Comparison of ENCODE assay signal across 13 mouse cellular contexts in the genomic region with DNA sequence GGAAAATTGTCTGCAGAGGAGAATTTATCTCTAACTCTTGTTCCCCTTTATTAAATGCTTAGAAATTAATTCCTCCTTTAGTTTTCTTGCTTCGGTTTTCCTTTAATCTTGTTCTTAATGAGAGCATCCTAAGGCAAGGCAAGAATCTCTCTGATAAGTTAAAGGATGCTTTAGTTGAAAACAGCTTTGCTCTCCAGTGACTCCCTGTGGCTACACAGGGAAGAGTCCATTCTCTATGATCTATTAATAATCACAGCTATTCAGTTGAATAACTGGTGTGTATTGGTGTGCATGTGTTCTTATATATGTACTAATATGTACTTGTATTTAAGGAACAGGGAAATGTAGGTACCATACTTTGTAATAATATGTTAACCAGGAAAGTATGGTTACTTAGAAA. TPM values are rescaled to one million over a fixed set of nuclear protein-coding genes. Genes with fewer than 3 reads are reported as not detected.
DNase-seq lines count a peak whose midpoint lies in the region; ATAC-seq and TF ChIP-seq lines count a peak whose summit lies in the region.
"Had no signal": no experiment of that assay in that cellular context is flagged by ENCODE, and none has a peak within 500 bp of the region (broad histone marks: within the 10 kb centered on the region; RNA-seq: fewer than 3 reads in every experiment).

No protein-coding gene starts in this region.

- H3K9me3 ChIP-seq in forebrain, embryonic 16.5 days (ENCODE audit: control insufficient read depth, low read length): no peaks in the 10 kb centered on the region
- H3K9me3 ChIP-seq in forebrain, embryonic 10.5 days: no peaks in the 10 kb centered on the region
- no peaks in the 10 kb centered on the region for H3K9me3 ChIP-seq in lung, embryonic 14.5 days (ENCODE audit: low read depth, low read length)
- H3K9me3 ChIP-seq: heart, embryonic 10.5 days had no signal

- DNase-seq in forebrain, embryonic 10.5 days (ENCODE audit: extremely low spot score, low spot score): no peak
- DNase-seq in lung, embryonic 14.5 days: peak; percentile 27
- no peak for DNase-seq in lung, postnatal 36 days
- DNase-seq in brain, embryonic 14.5 days (ENCODE audit: low read depth): peak; percentile 54
- peak; percentile 47 for DNase-seq in retina, embryonic 14.5 days (ENCODE audit: low spot score)
- DNase-seq in gastrocnemius, adult 2 months: no peak
- DNase-seq in cerebellum, adult 2 months: no peak
- DNase-seq: cerebellum, postnatal 36 days; lung, adult 2 months had no signal

- intact Hi-C loops in gastrocnemius, adult 2 months (cut with DNase I): no loop called here

- no peak overlapping the region for H3K4me2 ChIP-seq in forebrain, embryonic 16.5 days (ENCODE audit: low read length)
- no peak overlapping the region for H3K4me2 ChIP-seq in lung, embryonic 14.5 days

- H3K4me1 ChIP-seq in forebrain, embryonic 16.5 days (replicated peaks; ENCODE audit: control insufficient read depth, insufficient read depth, low read length): no peaks in the 10 kb centered on the region
- H3K4me1 ChIP-seq in forebrain, embryonic 10.5 days: no peaks in the 10 kb centered on the region
- no peaks in the 10 kb centered on the region for H3K4me1 ChIP-seq in lung, embryonic 14.5 days (ENCODE audit: insufficient read depth)
- H3K4me1 ChIP-seq in cerebellum, adult 2 months (ENCODE audit: control insufficient read depth, insufficient read depth, low read length): no peaks in the 10 kb centered on the region
- H3K4me1 ChIP-seq: heart, embryonic 10.5 days had no signal

- H3K27me3 ChIP-seq in forebrain, embryonic 16.5 days (replicated peaks; ENCODE audit: control insufficient read depth, insufficient read depth, low read length): no peaks in the 10 kb centered on the region
- no peaks in the 10 kb centered on the region for H3K27me3 ChIP-seq in forebrain, embryonic 10.5 days (ENCODE audit: poor library complexity, severe bottlenecking)
- no peaks in the 10 kb centered on the region for H3K27me3 ChIP-seq in lung, embryonic 14.5 days (ENCODE audit: insufficient read depth, low read length)
- no peaks in the 10 kb centered on the region for H3K27me3 ChIP-seq in cerebellum, adult 2 months (ENCODE audit: control insufficient read depth, insufficient read depth, low read length)

- ATAC-seq in forebrain, embryonic 16.5 days: peak; percentile 52; the same call in 1 of the 2 replicates
- ATAC-seq in lung, embryonic 14.5 days (ENCODE audit: insufficient read depth): no peak
- ATAC-seq: CD4-positive, CD25-positive, alpha-beta regulatory T cell, adult 4 months; inflammation-experienced regulatory T-cells, adult 6 months had no signal

- no peak overlapping the region for H3K9ac ChIP-seq in forebrain, embryonic 16.5 days (replicated peaks; ENCODE audit: low read depth, low read length)
- H3K9ac ChIP-seq in lung, embryonic 14.5 days: no peak overlapping the region

- H3K4me3 ChIP-seq in forebrain, embryonic 16.5 days (replicated peaks; ENCODE audit: low read length): no peak overlapping the region
- no peak overlapping the region for H3K4me3 ChIP-seq in forebrain, embryonic 10.5 days
- H3K4me3 ChIP-seq in lung, embryonic 14.5 days (ENCODE audit: low read depth, low read length): no peak overlapping the region
- H3K4me3 ChIP-seq in gastrocnemius, adult 2 months: no peak overlapping the region
- H3K4me3 ChIP-seq in cerebellum, adult 2 months (replicated peaks; ENCODE audit: insufficient read depth, low read depth, low read length): no peak overlapping the region
- H3K4me3 ChIP-seq: heart, embryonic 10.5 days had no signal

- TF ChIP-seq CTCF in lung, embryonic 14.5 days (IDR thresholded peaks at IDR 0.05; ENCODE audit: low read depth): peak; percentile 45
- 0 out of 2 replicates have a peak, but pooled peaks have one; percentile 20 for TF ChIP-seq CTCF in brain, embryonic 14.5 days (IDR thresholded peaks at IDR 0.05; ENCODE audit: borderline replicate concordance, extremely low read depth, insufficient read depth, insufficient read length)
- no peak for TF ChIP-seq CTCF in gastrocnemius, adult 2 months (IDR thresholded peaks at IDR 0.05)
- TF ChIP-seq CTCF in cerebellum, adult 2 months (IDR thresholded peaks at IDR 0.05; ENCODE audit: borderline replicate concordance, insufficient read depth, low read depth, low read length): no peak

- TF ChIP-seq POLR2A in brain, embryonic 14.5 days (IDR thresholded peaks at IDR 0.05; ENCODE audit: borderline replicate concordance, extremely low read depth, insufficient read depth, insufficient read length, poor library complexity, severe bottlenecking): no peak
- TF ChIP-seq POLR2A in cerebellum, adult 2 months (IDR thresholded peaks at IDR 0.05; ENCODE audit: borderline replicate concordance, insufficient read depth, low read length): no peak

- 60% methylated on average over 1 of the region's 1 CpGs for WGBS in forebrain, embryonic 16.5 days
- WGBS in forebrain, embryonic 10.5 days: 84% methylated on average over 1 of the region's 1 CpGs
- 59% methylated on average over 1 of the region's 1 CpGs for WGBS in lung, embryonic 14.5 days
- 68% methylated on average over 1 of the region's 1 CpGs for WGBS in cerebellum, adult 2 months

- no peaks in the 10 kb centered on the region for H3K36me3 ChIP-seq in forebrain, embryonic 16.5 days (ENCODE audit: control insufficient read depth, insufficient read depth)
- H3K36me3 ChIP-seq in forebrain, embryonic 10.5 days (replicated peaks): no peaks in the 10 kb centered on the region
- no peaks in the 10 kb centered on the region for H3K36me3 ChIP-seq in lung, embryonic 14.5 days (ENCODE audit: insufficient read depth)
- H3K36me3 ChIP-seq: heart, embryonic 10.5 days had no signal

- H3K27ac ChIP-seq in forebrain, embryonic 16.5 days (ENCODE audit: low read length): no peak overlapping the region
- no peak overlapping the region for H3K27ac ChIP-seq in forebrain, embryonic 10.5 days
- no peak overlapping the region for H3K27ac ChIP-seq in lung, embryonic 14.5 days (ENCODE audit: low read depth)
- H3K27ac ChIP-seq in gastrocnemius, adult 2 months: no peak overlapping the region
- no peak overlapping the region for H3K27ac ChIP-seq in cerebellum, adult 2 months (ENCODE audit: insufficient read depth, low read length)
- H3K27ac ChIP-seq: heart, embryonic 10.5 days had no signal

RNA-seq across cellular contexts. Expression of a gene that starts 28.9 kb away (rescaled TPM):
- polyA plus RNA-seq in forebrain, embryonic 16.5 days (2015; fragmentation: Nextera tagmentation; extraction: Ambion mirVana): 16.5 and 30.0 TPM in 2 replicates
- 2.3 and 2.4 TPM in 2 replicates for polyA plus RNA-seq in forebrain, embryonic 10.5 days (2016; fragmentation: Nextera tagmentation; extraction: Ambion mirVana)
- 0.15 and 0.24 TPM in 2 replicates for polyA plus RNA-seq in lung, embryonic 14.5 days (2014; fragmentation: Nextera tagmentation; extraction: Ambion mirVana)
- 11.3 and 18.8 TPM in 2 replicates for polyA plus RNA-seq in brain, embryonic 14.5 days (2012; rRNA removed)
- total RNA-seq in gastrocnemius, adult 2 months (2021): not detected
- polyA plus RNA-seq in cerebellum, adult 2 months (2012; rRNA removed): 9.5 and 10.0 TPM in 2 replicates
- polyA plus RNA-seq: inflammation-experienced regulatory T-cells, adult 6 months; lung, adult 2 months had no signal

Comparison
In these comparisons a context has a peak if more than half of its experiments do, and no peak if none do; other contexts are left out.
1. DNase-seq: peak in lung, embryonic 14.5 days (single experiment), brain, embryonic 14.5 days (single experiment) and retina, embryonic 14.5 days (single experiment); none in forebrain, embryonic 10.5 days (single experiment), lung, postnatal 36 days (single experiment), gastrocnemius, adult 2 months (single experiment) and cerebellum, adult 2 months (0 of 2).
2. CTCF ChIP-seq: peak in lung, embryonic 14.5 days (single experiment) and brain, embryonic 14.5 days (single experiment); none in gastrocnemius, adult 2 months (single experiment) and cerebellum, adult 2 months (single experiment).